Mouse (Mus musculus) forebrain, embryonic 14.5 days (tissue): ENCODE measurements at regions not wholly inside any gene's neighbourhood (a gene's known extent, or its start where the extent isn't known, plus 50 kb on each side); places are given as distances from the start of the nearest gene placed in this dataset.

Source experiments
- ATAC-seq: fragments of 200-750 bp; cut with Nextera tagmentation; 2 replicates; pipeline ENCODE4 v1.8.0; 2017; ENCODE audit warnings: mild to moderate bottlenecking, moderate library complexity
- DNase-seq: peaks from one replicate; pipeline ENCODE4 v3.0.0-alpha.2; 2015; ENCODE audit warnings: low spot score
- H3K27ac ChIP-seq: fragments of 300-500 bp; sonication (generic); 2 replicates; pipeline ENCODE4 v1.5.1; 2014; ENCODE audit warnings: low read depth, mild to moderate bottlenecking, control low read depth, low read length, moderate library complexity
- H3K27me3 ChIP-seq: fragments of 300-500 bp; sonication (generic); replicated peaks from 2 replicates; pipeline ENCODE4 v1.6.1; 2014; ENCODE audit warnings: low read length, control low read depth, mixed read lengths; ENCODE audit not compliant: control insufficient read depth, insufficient read depth
- H3K36me3 ChIP-seq: fragments of 300-500 bp; sonication (generic); 2 replicates; pipeline ENCODE4 v1.6.1; 2014; ENCODE audit warnings: low read length, control low read depth; ENCODE audit not compliant: control insufficient read depth, insufficient read depth
- H3K4me1 ChIP-seq: fragments of 300-500 bp; sonication (generic); 2 replicates; pipeline ENCODE4 v1.6.1; 2014; ENCODE audit warnings: antibody characterized with exemption, low read length, control low read depth; ENCODE audit not compliant: control insufficient read depth, insufficient read depth
- H3K4me2 ChIP-seq: fragments of 300-500 bp; sonication (generic); 2 replicates; pipeline ENCODE4 v1.6.1; 2014; ENCODE audit warnings: mild to moderate bottlenecking, control low read depth, low read length
- H3K4me3 ChIP-seq: fragments of 300-500 bp; sonication (generic); 2 replicates; pipeline ENCODE4 v1.5.1; 2014; ENCODE audit warnings: low read depth, low read length, control low read depth
- H3K9ac ChIP-seq: fragments of 300-500 bp; sonication (generic); 2 replicates; pipeline ENCODE4 v1.6.1; 2014; ENCODE audit warnings: mild to moderate bottlenecking, low read length, control low read depth, moderate library complexity
- H3K9me3 ChIP-seq: fragments of 300-500 bp; sonication (generic); replicated peaks from 2 replicates; pipeline ENCODE4 v1.6.1; 2016; ENCODE audit warnings: low read length, control low read depth, mixed read lengths; ENCODE audit not compliant: control insufficient read depth
- WGBS: fragments of 180-500 bp; shearing (Covaris S2); extraction: QIAGEN DNeasy Blood & Tissue Kit; methylation state at CpG from one replicate; pipeline ENCODE4 v1.1.7; 2014; 5-methylcytosine and 5-hydroxymethylcytosine counted together

GRCm38 (mm10) chr7:73644362-73644904 is 95.7 kb upstream of the Fam174b start:
- peaks cover 25% of the 10 kb centered on the region for H3K4me1 ChIP-seq
- no peaks in the 10 kb centered on the region for H3K36me3 ChIP-seq
- H3K27ac ChIP-seq = peak overlapping the region; percentile 77; the same call in 1 of the 2 replicates
- 6% methylated on average over 4 of the region's 4 CpGs for WGBS
- peak; percentile 66 for ATAC-seq
- H3K4me2 ChIP-seq = no peak overlapping the region
- no peak overlapping the region for H3K9ac ChIP-seq
- no peaks in the 10 kb centered on the region for H3K9me3 ChIP-seq
- peak; percentile 96 for DNase-seq
- no peak overlapping the region for H3K4me3 ChIP-seq
- H3K27me3 ChIP-seq = no peaks in the 10 kb centered on the region

- ATAC-seq = 0 out of 2 replicates have a peak, but pooled peaks have one; percentile 3
- H3K9ac ChIP-seq = no peak overlapping the region
- H3K4me2 ChIP-seq = no peak overlapping the region
- H3K36me3 ChIP-seq = no peaks in the 10 kb centered on the region
- H3K27me3 ChIP-seq = no peaks in the 10 kb centered on the region
- no peak overlapping the region for H3K4me3 ChIP-seq
- no peak for DNase-seq
- 21% methylated on average over 10 of the region's 10 CpGs for WGBS
- peak overlapping the region; percentile 76 for H3K27ac ChIP-seq
- H3K9me3 ChIP-seq = no peaks in the 10 kb centered on the region
- peaks cover 30% of the 10 kb centered on the region for H3K4me1 ChIP-seq
Measured at GRCm38 (mm10) chr7:73643993-73644335, 96.1 kb upstream of the Fam174b start.

GRCm38 (mm10) chr7:73643306-73643992 is 96.7 kb upstream of the Fam174b start:
- no peak overlapping the region for H3K4me3 ChIP-seq
- WGBS = 65% methylated on average over 19 of the region's 19 CpGs
- DNase-seq = no peak
- no peaks in the 10 kb centered on the region for H3K36me3 ChIP-seq
- no peak for ATAC-seq
- H3K9me3 ChIP-seq = no peaks in the 10 kb centered on the region
- H3K27me3 ChIP-seq = no peaks in the 10 kb centered on the region
- peak overlapping the region; percentile 76; the same call in 1 of the 2 replicates for H3K27ac ChIP-seq
- H3K4me2 ChIP-seq = no peak overlapping the region
- H3K4me1 ChIP-seq = peaks cover 30% of the 10 kb centered on the region
- H3K9ac ChIP-seq = no peak overlapping the region; the same call in 1 of the 2 replicates

- Histone ChIP-seq H3K4me3 (no peak overlapping the region), H3K36me3 (no peaks in the 10 kb centered on the region), H3K9me3 (no peaks in the 10 kb centered on the region), H3K4me1 (peaks cover 45% of the 10 kb centered on the region), H3K27ac (peak overlapping the region; percentile 54; the same call in 1 of the 2 replicates), H3K4me2 (no peak overlapping the region), H3K27me3 (no peaks in the 10 kb centered on the region), H3K9ac (no peak overlapping the region)
- ATAC-seq = no peak
- DNase-seq = no peak
- whole genome bisulfite sequencing = 36% methylated on average over 2 of the region's 2 CpGs
Measured at GRCm38 (mm10) chr7:73640194-73640593, 98.6 kb upstream of the Chd2 start.

GRCm38 (mm10) chr7:73637810-73638125 is 96.1 kb upstream of the Chd2 start:
- peak overlapping the region; percentile 71 for H3K27ac ChIP-seq
- H3K9me3 ChIP-seq = no peaks in the 10 kb centered on the region
- 5% methylated on average over 4 of the region's 4 CpGs for WGBS
- ATAC-seq = peak; percentile 96
- H3K4me3 ChIP-seq = no peak overlapping the region
- H3K27me3 ChIP-seq = no peaks in the 10 kb centered on the region
- peak; percentile 98 for DNase-seq
- no peaks in the 10 kb centered on the region for H3K36me3 ChIP-seq
- no peak overlapping the region for H3K9ac ChIP-seq
- H3K4me1 ChIP-seq = peaks cover 29% of the 10 kb centered on the region
- H3K4me2 ChIP-seq = no peak overlapping the region

GRCm38 (mm10) chr7:73637101-73637809 is 95.6 kb upstream of the Chd2 start:
- ATAC-seq (peak; percentile 90), DNase-seq (no peak)
- 7% methylated on average over 5 of the region's 5 CpGs for WGBS
- Histone ChIP-seq H3K27ac (peak overlapping the region; percentile 82), H3K4me2 (no peak overlapping the region), H3K27me3 (no peaks in the 10 kb centered on the region), H3K4me3 (no peak overlapping the region), H3K9ac (no peak overlapping the region), H3K9me3 (no peaks in the 10 kb centered on the region), H3K4me1 (peaks cover 29% of the 10 kb centered on the region), H3K36me3 (no peaks in the 10 kb centered on the region)

GRCm38 (mm10) chr7:73635422-73635821 is 93.8 kb upstream of the Chd2 start:
- Histone ChIP-seq H3K27me3 (no peaks in the 10 kb centered on the region), H3K9me3 (no peaks in the 10 kb centered on the region), H3K9ac (no peak overlapping the region), H3K36me3 (no peaks in the 10 kb centered on the region), H3K4me2 (no peak overlapping the region), H3K27ac (no peak overlapping the region), H3K4me3 (no peak overlapping the region), H3K4me1 (peaks cover 29% of the 10 kb centered on the region)
- ATAC-seq (no peak), DNase-seq (no peak)
- 95% methylated on average over 9 of the region's 9 CpGs for WGBS

- 11% methylated on average over 7 of the region's 7 CpGs for whole genome bisulfite sequencing
- Histone ChIP-seq H3K36me3 (no peaks in the 10 kb centered on the region), H3K27me3 (no peaks in the 10 kb centered on the region), H3K27ac (0 out of 2 replicates have a peak overlapping the region, but pooled peaks have one; percentile 39), H3K9me3 (no peaks in the 10 kb centered on the region), H3K9ac (no peak overlapping the region), H3K4me2 (no peak overlapping the region), H3K4me3 (no peak overlapping the region), H3K4me1 (peaks cover 10% of the 10 kb centered on the region)
- DNase-seq (peak; percentile 81), ATAC-seq (peak; percentile 71)
Measured at GRCm38 (mm10) chr7:73630790-73631189, 89.2 kb upstream of the Chd2 start.

- Histone ChIP-seq H3K4me3 (no peak overlapping the region), H3K27me3 (no peaks in the 10 kb centered on the region), H3K36me3 (no peaks in the 10 kb centered on the region), H3K4me1 (peaks cover 10% of the 10 kb centered on the region), H3K9ac (no peak overlapping the region), H3K27ac (no peak overlapping the region), H3K4me2 (no peak overlapping the region), H3K9me3 (no peaks in the 10 kb centered on the region)
- 92% methylated on average over 2 of the region's 2 CpGs for WGBS
- ATAC-seq (no peak), DNase-seq (no peak)
Measured at GRCm38 (mm10) chr7:73629182-73629581, 87.6 kb upstream of the Chd2 start.
